Mouse (Mus musculus): ENCODE measurements around the gene Gm20388. TPM values are rescaled to one million over a fixed set of nuclear protein-coding genes. Genes with fewer than 3 reads are reported as not detected.

Gm20388 gene
- total RNA-seq, 1 experiment = 27.0 TPM

DNA sequence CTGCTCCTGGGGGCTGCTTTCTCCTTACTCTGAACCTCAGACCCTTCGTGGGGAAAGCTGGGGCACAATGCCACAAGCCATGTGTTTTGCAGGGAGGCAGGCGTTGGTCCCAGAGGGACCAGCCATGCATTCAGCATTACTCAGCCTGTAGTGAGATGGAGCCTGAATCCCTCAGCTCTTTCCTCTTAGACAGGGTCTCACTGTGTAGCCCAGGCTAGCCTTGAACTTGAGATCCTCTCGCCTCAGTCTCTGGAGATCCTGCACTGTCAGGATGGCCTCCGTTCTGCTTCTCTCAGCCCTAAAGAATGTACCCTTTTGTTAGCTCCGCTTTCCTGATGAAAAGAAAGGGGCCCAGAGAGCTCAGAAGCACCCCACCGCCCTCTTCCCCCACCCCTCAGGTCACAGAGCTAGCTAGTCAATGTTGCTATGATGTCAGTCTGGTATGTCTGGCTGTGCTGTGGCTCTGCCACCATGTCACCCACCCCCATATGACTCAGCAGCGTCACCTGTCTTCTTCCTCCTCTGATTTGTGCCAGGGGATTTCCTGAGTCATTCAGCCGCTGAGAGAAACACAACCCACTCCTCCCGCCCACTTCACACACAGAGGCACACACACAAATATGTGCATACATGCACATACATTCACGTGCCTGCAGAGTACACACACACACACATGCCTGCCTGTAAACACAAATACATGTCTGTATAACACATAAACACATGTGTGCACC is 314.9 kb downstream of the Gm20388 start:
- in situ Hi-C loops (cut with MboI; ENCODE audit: low sequenced_read_pairs in 2 of 2, unreplicated experiment in 2 of 2) = no loop called here
- Histone ChIP-seq H3K4me3 (ENCODE audit: insufficient read depth in 1 of 2, low read depth in 1 of 2, low read length in 2 of 2, poor library complexity in 1 of 2, severe bottlenecking in 1 of 2) (no peak overlapping the region), H3K4me1 (ENCODE audit: control insufficient read depth in 2 of 2, insufficient read depth in 2 of 2, low read length in 2 of 2, poor library complexity in 1 of 2) (peaks cover 0 to 2% of the 10 kb centered on the region in 2 experiments; a peak in 1 of 4 replicates), H3K9ac (ENCODE audit: insufficient read depth, low read depth, low read length, poor library complexity, severe bottlenecking) (no peak overlapping the region), H3K9me3 (ENCODE audit: control insufficient read depth, insufficient read depth, low read depth, low read length) (no peaks in the 10 kb centered on the region), H3K27ac (ENCODE audit: insufficient read depth, low read depth, low read length, poor library complexity, severe bottlenecking) (no peak overlapping the region), H3K36me3 (ENCODE audit: control insufficient read depth, insufficient read depth, low read length, poor library complexity, severe bottlenecking) (no peaks in the 10 kb centered on the region)
- DNase-seq (ENCODE audit: low read depth, low spot score) = no peak
- TF ChIP-seq HCFC1 (IDR thresholded peaks at IDR 0.05; ENCODE audit: borderline replicate concordance, insufficient read depth, low read length) (no peak), MAFK (IDR thresholded peaks at IDR 0.05; ENCODE audit: insufficient read depth, low read depth, low read length) (0 out of 2 replicates have a peak, but pooled peaks have one; percentile 25), ZC3H11A (IDR thresholded peaks at IDR 0.05; ENCODE audit: borderline replicate concordance, low read depth, low read length) (no peak)

DNA sequence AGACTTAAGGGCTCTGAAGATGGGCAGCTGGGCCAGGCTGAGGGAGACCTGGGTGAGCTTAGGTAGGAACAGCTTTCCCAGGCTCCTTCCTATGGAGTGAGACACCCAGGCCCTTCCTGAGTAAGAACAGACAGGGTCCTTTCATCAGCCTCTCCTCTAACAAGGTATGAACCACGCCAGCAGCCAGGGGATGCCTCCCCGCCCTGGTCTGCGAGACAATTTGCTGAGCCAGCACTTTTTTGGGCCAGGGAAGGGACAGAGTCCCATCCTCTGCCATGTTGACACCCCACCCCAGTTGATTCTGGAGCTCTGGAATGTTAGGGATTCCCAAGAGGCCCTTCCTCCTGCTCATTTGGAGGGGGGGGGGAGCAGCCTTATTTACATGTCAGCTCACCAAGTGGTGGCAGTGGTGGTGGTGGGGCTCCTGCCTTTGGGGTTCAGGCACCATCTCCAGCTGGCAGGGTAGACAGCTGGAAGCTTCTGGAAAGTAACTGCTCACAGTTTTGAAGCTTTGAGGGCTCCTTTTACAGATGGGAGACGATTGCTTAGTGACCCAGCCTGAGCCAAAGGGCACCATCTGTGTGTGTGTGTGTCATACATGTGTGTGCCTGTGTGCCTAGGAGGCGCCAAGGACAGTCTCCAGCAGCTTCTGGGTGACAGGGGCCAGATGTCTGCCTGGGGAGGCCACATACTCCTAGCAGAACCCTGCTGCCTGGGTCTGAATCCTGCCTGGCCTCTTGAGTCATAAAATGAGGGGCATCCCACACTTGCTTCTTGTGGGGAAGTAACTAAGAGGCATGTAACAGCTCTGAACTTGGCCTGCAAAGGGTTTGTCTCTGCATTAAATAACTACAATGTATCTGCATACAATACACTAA is 316.3 kb downstream of the Gm20388 start:
- no peak for DNase-seq (ENCODE audit: low read depth, low spot score)
- no peak overlapping the region for H3K27ac ChIP-seq (ENCODE audit: insufficient read depth, low read depth, low read length, poor library complexity, severe bottlenecking)
- no peaks in the 10 kb centered on the region for H3K36me3 ChIP-seq (ENCODE audit: control insufficient read depth, insufficient read depth, low read length, poor library complexity, severe bottlenecking)
- in situ Hi-C loops (cut with MboI; ENCODE audit: low sequenced_read_pairs in 2 of 2, unreplicated experiment in 2 of 2) = no loop called here
- no peak overlapping the region for H3K9ac ChIP-seq (ENCODE audit: insufficient read depth, low read depth, low read length, poor library complexity, severe bottlenecking)
- peaks cover 0 to 3% of the 10 kb centered on the region in 2 experiments; a peak in 1 of 4 replicates for H3K4me1 ChIP-seq (ENCODE audit: control insufficient read depth in 2 of 2, insufficient read depth in 2 of 2, low read length in 2 of 2, poor library complexity in 1 of 2)
- no peaks in the 10 kb centered on the region for H3K9me3 ChIP-seq (ENCODE audit: control insufficient read depth, insufficient read depth, low read depth, low read length)
- H3K4me3 ChIP-seq (ENCODE audit: insufficient read depth in 1 of 2, low read depth in 1 of 2, low read length in 2 of 2, poor library complexity in 1 of 2, severe bottlenecking in 1 of 2) = no peak overlapping the region
- TF ChIP-seq HCFC1 (IDR thresholded peaks at IDR 0.05; ENCODE audit: borderline replicate concordance, insufficient read depth, low read length) (no peak), MAFK (IDR thresholded peaks at IDR 0.05; ENCODE audit: insufficient read depth, low read depth, low read length) (peak; percentile 98)

- TF ChIP-seq ZC3H11A (IDR thresholded peaks at IDR 0.05; ENCODE audit: borderline replicate concordance, low read depth, low read length) (no peak), ZNF384 (IDR thresholded peaks at IDR 0.05; ENCODE audit: low read depth, low read length) (no peak), MAFK (IDR thresholded peaks at IDR 0.05; ENCODE audit: insufficient read depth, low read depth, low read length) (no peak), CHD2 (IDR thresholded peaks at IDR 0.05; ENCODE audit: low read depth, low read length) (no peak), HCFC1 (IDR thresholded peaks at IDR 0.05; ENCODE audit: borderline replicate concordance, insufficient read depth, low read length) (no peak)
- H3K27ac ChIP-seq (ENCODE audit: insufficient read depth, low read depth, low read length, poor library complexity, severe bottlenecking) = no peak overlapping the region
- no peak overlapping the region for H3K4me3 ChIP-seq (ENCODE audit: insufficient read depth in 1 of 2, low read depth in 1 of 2, low read length in 2 of 2, poor library complexity in 1 of 2, severe bottlenecking in 1 of 2)
- no peaks in the 10 kb centered on the region for H3K9me3 ChIP-seq (ENCODE audit: control insufficient read depth, insufficient read depth, low read depth, low read length)
- no peak for DNase-seq (ENCODE audit: low read depth, low spot score)
- H3K36me3 ChIP-seq (ENCODE audit: control insufficient read depth, insufficient read depth, low read length, poor library complexity, severe bottlenecking) = no peaks in the 10 kb centered on the region
- no peak overlapping the region for H3K9ac ChIP-seq (ENCODE audit: insufficient read depth, low read depth, low read length, poor library complexity, severe bottlenecking)
- in situ Hi-C loops (cut with MboI; ENCODE audit: low sequenced_read_pairs in 2 of 2, unreplicated experiment in 2 of 2) = no loop called here
- peaks cover 0 to 2% of the 10 kb centered on the region in 2 experiments; a peak in 1 of 4 replicates for H3K4me1 ChIP-seq (ENCODE audit: control insufficient read depth in 2 of 2, insufficient read depth in 2 of 2, low read length in 2 of 2, poor library complexity in 1 of 2)
Measured at GRCm38 (mm10) chr8:120227578-120227876, 316.9 kb downstream of the Gm20388 start.

GRCm38 (mm10) chr8:120227891-120228591 is 317.4 kb downstream of the Gm20388 start, which contains the start of gene Gse1:
Gse1 (plus strand) TSS chr8:120228456.
- Histone ChIP-seq H3K4me3 (ENCODE audit: insufficient read depth in 1 of 2, low read depth in 1 of 2, low read length in 2 of 2, poor library complexity in 1 of 2, severe bottlenecking in 1 of 2) (peak within 1 kb of the TSS; percentile 72 to 85; a peak in 3 of 4 replicates), H3K4me1 (ENCODE audit: control insufficient read depth in 2 of 2, insufficient read depth in 2 of 2, low read length in 2 of 2, poor library complexity in 1 of 2) (peaks cover 0 to 2% of the 10 kb centered on the region in 2 experiments; a peak in 1 of 4 replicates), H3K9me3 (ENCODE audit: control insufficient read depth, insufficient read depth, low read depth, low read length) (no peaks in the 10 kb centered on the region), H3K27ac (ENCODE audit: insufficient read depth, low read depth, low read length, poor library complexity, severe bottlenecking) (no peak within 1 kb of the TSS), H3K9ac (ENCODE audit: insufficient read depth, low read depth, low read length, poor library complexity, severe bottlenecking) (peak within 1 kb of the TSS; percentile 44), H3K36me3 (ENCODE audit: control insufficient read depth, insufficient read depth, low read length, poor library complexity, severe bottlenecking) (no peaks in the 10 kb centered on the region)
- in situ Hi-C loops (cut with MboI; ENCODE audit: low sequenced_read_pairs in 2 of 2, unreplicated experiment in 2 of 2) = no loop called here
- TF ChIP-seq CHD2 (IDR thresholded peaks at IDR 0.05; ENCODE audit: low read depth, low read length) (no peak), MAFK (IDR thresholded peaks at IDR 0.05; ENCODE audit: insufficient read depth, low read depth, low read length) (no peak)
- DNase-seq (ENCODE audit: low read depth, low spot score) = peak; percentile 75
